Mouse (Mus musculus): ENCODE measurements around the gene Nfatc3. TPM values are rescaled to one million over a fixed set of nuclear protein-coding genes. Genes with fewer than 3 reads are reported as not detected.
A peak's percentile ranks its signal among the peaks of the same experiment; 100 is the strongest.

Gene Nfatc3
- total RNA-seq, 2 experiments from 2014 or later: 31.7 to 74.1 TPM

DNA sequence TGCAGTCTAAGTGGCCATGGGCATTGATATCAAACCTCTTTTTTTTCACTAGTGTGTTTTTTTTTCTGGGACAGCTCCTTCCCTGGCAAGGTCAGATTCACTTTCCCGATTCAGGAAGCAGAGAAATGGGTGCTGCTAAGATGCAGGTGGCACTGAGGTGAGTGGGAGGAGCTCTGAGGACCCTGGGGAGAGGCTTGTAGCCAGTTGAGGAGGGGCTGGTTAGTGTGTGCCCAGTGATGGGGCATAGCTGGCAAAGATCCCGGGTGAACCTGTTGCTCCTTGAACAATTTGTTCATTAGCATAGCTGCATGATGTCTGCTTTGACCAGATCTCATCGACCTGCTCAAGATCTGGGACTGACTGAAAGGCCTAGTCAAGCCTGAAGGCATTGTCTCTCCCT is 3.6 kb upstream of the Nfatc3 start:
- no peak for ATAC-seq (replicated peaks; ENCODE audit: poor library complexity, severe bottlenecking)

- ATAC-seq (replicated peaks; ENCODE audit: poor library complexity, severe bottlenecking): no peak
These were observed 2.1 kb upstream of the Nfatc3 start for GRCm38 (mm10) chr8:106056455-106056982.

DNA sequence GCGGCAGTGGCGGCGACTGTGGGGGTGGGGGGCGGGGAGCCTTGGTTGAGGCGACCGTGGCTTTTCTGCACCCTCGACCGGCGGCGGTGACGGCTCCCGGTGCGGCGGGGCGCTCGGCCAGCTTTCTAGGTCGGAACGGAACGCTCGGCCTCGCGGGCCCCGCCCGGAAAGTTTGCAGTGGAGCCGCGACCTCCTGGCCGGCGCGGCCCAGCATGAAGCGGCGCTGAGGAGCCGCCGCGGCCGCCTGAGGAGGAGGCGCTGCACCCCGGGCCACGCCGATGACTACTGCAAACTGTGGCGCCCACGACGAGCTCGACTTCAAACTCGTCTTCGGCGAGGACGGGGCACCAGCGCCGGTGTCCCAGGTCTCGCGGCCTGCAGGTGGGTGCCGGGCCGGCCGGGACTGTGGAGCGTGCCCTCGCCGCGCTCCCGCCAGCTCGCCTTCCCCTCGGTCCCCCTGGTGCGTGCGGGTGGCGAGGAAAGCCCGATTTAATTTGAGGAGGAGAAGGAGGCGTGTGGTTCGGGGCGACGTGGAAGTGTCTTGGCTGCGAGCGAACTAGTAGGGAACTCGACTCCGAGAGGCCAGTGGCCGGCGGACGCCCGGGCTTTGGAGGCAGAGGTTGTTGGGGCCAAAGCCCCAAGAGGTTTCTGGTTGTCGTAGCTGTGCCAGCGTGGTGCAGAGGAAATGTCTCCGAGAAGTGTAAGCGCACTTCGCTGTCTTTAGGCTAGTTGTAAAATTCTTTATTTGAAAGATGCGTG is 1.2 kb downstream of the Nfatc3 start:
- ATAC-seq (replicated peaks; ENCODE audit: poor library complexity, severe bottlenecking): peak; percentile 18

- no peak for ATAC-seq (replicated peaks; ENCODE audit: poor library complexity, severe bottlenecking)
These were observed 1.9 kb downstream of the Nfatc3 start for GRCm38 (mm10) chr8:106060521-106060920.

DNA sequence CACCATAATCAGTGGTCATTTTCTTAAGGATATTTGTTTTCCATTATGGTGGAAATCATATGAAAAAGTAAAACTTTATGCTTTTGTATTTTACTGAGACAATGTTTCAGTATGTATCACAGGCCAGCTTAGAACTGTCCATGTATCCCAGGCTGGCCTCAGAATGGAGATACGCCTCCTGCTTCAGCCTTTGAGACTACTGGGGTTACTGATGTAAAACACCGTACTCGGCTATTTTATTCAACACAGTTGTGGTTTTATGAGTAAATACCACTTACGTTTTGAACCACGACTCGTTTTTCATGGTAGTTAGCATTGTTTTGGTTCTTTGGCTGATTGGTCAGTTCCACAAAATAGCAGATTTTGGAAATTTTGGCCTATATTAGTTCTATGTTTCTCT is 3.0 kb downstream of the Nfatc3 start:
- no peak for ATAC-seq (replicated peaks; ENCODE audit: poor library complexity, severe bottlenecking)

- ATAC-seq (replicated peaks; ENCODE audit: poor library complexity, severe bottlenecking): no peak
These were observed 4.4 kb downstream of the Nfatc3 start for GRCm38 (mm10) chr8:106063046-106063445.

DNA sequence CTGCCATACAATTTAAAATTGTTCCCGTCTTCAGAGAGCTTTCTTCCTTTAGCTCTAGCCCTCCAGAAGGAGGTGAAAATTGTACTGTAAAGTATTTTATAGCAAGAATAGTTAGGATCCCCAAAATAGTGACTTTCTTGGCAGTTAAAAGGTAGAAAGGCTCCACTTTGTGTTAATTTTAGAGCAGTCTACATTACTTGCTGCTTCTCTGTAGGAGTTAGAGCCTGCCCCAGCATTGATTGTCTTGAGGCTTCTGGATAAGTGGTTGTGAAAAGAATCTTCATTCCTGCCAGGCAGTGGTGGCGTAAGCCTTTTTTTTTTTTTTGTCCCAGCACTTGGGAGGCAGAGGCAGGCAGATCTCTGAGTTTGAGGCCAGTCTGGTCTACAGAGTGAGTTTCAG is 8.1 kb downstream of the Nfatc3 start:
- no peak for ATAC-seq (replicated peaks; ENCODE audit: poor library complexity, severe bottlenecking)

DNA sequence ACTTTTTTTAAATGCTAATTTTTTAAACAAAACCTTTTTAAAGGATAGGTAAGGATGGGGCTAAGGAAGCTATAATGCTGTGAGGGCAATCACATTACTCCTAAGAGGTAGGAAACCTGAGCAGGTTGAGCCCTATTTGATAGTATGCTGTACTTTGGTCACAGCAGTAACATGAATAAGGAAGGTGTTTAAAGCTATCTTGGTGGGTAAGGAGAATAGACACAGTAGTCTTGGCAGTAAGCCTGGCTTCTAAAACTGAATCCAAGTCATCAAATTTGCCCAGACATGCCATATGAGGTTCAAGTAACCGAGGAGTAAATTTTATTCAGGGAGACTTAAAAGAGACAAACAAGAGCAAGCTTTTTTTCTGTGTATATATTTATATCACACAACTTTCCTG is 10.9 kb downstream of the Nfatc3 start:
- no peak for ATAC-seq (replicated peaks; ENCODE audit: poor library complexity, severe bottlenecking)

DNA sequence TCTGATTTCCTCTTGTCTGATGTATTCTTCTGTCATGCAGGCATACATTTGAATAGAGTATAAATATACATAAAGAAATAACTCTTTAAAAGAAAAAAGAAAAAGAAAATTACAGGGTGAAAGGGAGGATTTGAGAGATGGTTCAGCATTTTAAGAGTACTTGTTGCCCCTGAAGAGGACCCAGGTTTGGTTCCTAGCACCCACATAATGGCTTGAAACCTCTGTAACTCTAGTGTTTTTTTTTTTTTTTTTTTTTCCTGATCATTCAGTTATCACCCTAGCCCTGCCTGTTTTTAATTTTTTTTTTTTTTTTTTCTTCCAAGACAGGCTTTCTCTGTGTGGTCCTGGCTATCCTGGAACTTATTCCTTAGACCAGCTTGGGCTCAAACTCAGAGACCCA is 13.5 kb downstream of the Nfatc3 start:
- ATAC-seq (replicated peaks; ENCODE audit: poor library complexity, severe bottlenecking): no peak

- no peak for ATAC-seq (replicated peaks; ENCODE audit: poor library complexity, severe bottlenecking)
These were observed 15.6 kb downstream of the Nfatc3 start for GRCm38 (mm10) chr8:106074236-106074635.

- ATAC-seq (replicated peaks; ENCODE audit: poor library complexity, severe bottlenecking): no peak
These were observed 16.0 kb downstream of the Nfatc3 start for GRCm38 (mm10) chr8:106074659-106075058.

GRCm38 (mm10) chr8:106075161-106075862 is 16.7 kb downstream of the Nfatc3 start:
- ATAC-seq (replicated peaks; ENCODE audit: poor library complexity, severe bottlenecking): no peak

GRCm38 (mm10) chr8:106075863-106076174 is 17.2 kb downstream of the Nfatc3 start:
- no peak for ATAC-seq (replicated peaks; ENCODE audit: poor library complexity, severe bottlenecking)

GRCm38 (mm10) chr8:106076612-106077011 is 18.0 kb downstream of the Nfatc3 start:
- 0 out of 2 replicates have a peak, but pooled peaks have one; percentile 27 for ATAC-seq (replicated peaks; ENCODE audit: poor library complexity, severe bottlenecking)

- ATAC-seq (replicated peaks; ENCODE audit: poor library complexity, severe bottlenecking): no peak
These were observed 18.9 kb downstream of the Nfatc3 start for GRCm38 (mm10) chr8:106077452-106078067.

DNA sequence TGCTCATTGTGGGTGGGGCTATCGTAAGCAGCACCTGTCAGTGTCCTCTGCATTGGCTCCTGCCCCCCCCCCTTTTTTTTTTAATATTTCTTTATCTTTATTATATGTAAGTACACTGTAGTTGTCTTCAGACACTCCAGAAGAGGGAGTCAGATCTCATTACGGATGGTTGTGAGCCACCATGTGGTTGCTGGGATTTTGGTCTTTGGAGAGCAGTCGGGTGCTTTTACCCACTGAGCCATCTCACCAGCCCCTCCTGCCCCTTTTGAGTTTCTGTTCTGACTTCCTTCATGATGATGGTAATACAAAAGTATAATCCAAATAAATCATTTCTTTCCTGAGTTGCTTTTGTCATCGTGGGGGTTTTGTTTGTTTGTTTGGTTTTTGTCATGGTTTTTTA is 43.7 kb downstream of the Nfatc3 start:
- no peak for ATAC-seq (replicated peaks; ENCODE audit: poor library complexity, severe bottlenecking)

- ATAC-seq (replicated peaks; ENCODE audit: poor library complexity, severe bottlenecking): no peak
These were observed 45.2 kb downstream of the Nfatc3 start for GRCm38 (mm10) chr8:106103888-106104287.

DNA sequence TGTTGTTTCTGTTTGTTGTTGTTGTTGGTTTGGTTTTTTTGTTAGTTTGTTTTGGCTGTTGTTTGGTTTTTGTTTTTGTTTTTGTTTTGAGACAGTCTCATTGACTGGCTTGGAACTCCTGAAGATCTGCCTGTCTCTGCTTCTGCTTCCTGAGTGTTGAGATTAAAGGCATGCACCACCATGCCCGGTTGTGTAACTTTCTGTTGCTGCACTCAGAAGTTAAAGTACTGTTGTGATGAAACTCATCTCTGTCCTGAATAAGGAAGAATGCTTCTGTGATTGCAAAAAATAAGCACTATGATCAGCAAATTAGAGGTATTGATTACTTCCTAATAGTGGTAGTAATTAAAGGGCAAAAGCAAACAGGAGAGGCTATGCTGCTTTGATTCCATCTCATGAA is 47.6 kb downstream of the Nfatc3 start:
- peak; percentile 87 for ATAC-seq (replicated peaks; ENCODE audit: poor library complexity, severe bottlenecking)

DNA sequence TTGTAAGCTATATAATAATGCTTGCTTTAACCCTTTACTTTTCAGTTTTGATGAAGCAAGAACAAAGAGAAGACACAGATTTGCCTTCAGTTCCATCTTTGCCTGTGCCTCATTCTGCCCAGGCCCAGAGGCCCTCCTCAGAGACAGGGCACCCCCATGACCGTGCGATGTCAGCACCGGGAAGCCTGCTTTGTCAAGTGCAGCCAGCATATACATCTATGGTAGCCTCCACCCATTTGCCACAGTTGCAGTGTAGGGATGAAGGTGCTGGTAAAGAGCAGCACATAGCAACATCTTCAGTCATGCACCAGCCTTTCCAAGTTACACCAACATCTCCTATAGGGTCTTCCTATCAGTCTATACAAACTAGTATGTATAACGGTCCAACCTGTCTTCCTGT is 49.4 kb downstream of the Nfatc3 start:
- no peak for ATAC-seq (replicated peaks; ENCODE audit: poor library complexity, severe bottlenecking)

DNA sequence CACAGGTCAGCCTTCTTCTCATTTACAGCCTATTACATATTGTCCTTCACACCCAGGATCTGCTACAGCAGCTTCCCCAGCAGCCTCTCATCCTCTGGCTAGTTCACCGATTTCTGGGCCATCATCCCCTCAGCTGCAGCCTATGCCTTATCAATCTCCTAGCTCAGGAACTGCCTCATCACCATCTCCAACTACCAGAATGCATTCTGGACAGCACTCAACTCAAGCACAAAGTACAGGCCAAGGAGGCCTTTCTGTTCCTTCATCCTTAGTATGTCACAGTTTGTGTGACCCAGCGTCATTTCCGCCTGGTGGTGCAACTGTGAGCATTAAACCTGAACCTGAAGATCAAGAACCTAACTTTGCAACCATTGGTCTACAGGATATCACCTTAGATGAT is 50.1 kb downstream of the Nfatc3 start:
- no peak for ATAC-seq (replicated peaks; ENCODE audit: poor library complexity, severe bottlenecking)

- ATAC-seq (replicated peaks; ENCODE audit: poor library complexity, severe bottlenecking): no peak
These were observed 53.4 kb downstream of the Nfatc3 start for GRCm38 (mm10) chr8:106112041-106112440.
